Mouse (Mus musculus) heart, postnatal 10 days (tissue): ENCODE measurements around the gene Hoxc10. TPM values are rescaled to one million over a fixed set of nuclear protein-coding genes. Genes with fewer than 3 reads are reported as not detected.

ENCODE experiments used
- DNase-seq, 2 experiments: peaks; one replicate each; pipeline ENCODE4 v3.0.0; 2021
- intact Hi-C: fragments of 180-260 bp; cut with DNase I; formaldehyde crosslinking; loops from one replicate; pipeline ENCODE4 v1.15.1; 2025
- total RNA-seq, 2 experiments: library from RNA; stranded (reverse); gene quantifications; 2 replicates each; pipeline ENCODE4 v1.2.3; 2021

The Hoxc10 gene
- total RNA-seq, 2 experiments from 2014 or later, result not detected

GRCm38 (mm10) chr15:102965003-102965891 lies 1.3 kb upstream of the Hoxc10 start:
- intact Hi-C loops, result no loop called here
- no peak for DNase-seq

GRCm38 (mm10) chr15:102965892-102966775 lies 462 bp upstream of the Hoxc10 start:
- intact Hi-C loops, result no loop called here

GRCm38 (mm10) chr15:102967312-102967510 lies 615 bp downstream of the Hoxc10 start, which contains the start of gene Hoxc5:
Gene Hoxc5 (plus strand): TSS chr15:102967443.
- no peak for DNase-seq
- intact Hi-C loops, result no loop called here

More at GRCm38 (mm10) chr15:102965892-102966775, 462 bp upstream of the Hoxc10 start:
- DNase-seq, result peak; percentile 44 to 72

GRCm38 (mm10) chr15:102967511-102968397 lies 1.2 kb downstream of the Hoxc10 start:
- no peak for DNase-seq
- intact Hi-C loops, result no loop called here

GRCm38 (mm10) chr15:102969296-102969695 lies 2.7 kb downstream of the Hoxc10 start:
- intact Hi-C loops, result no loop called here
- DNase-seq, result no peak

GRCm38 (mm10) chr15:102970740-102971139 lies 4.1 kb downstream of the Hoxc10 start:
- intact Hi-C loops, result loop anchor here (2.0 kb wide), 1 partner anchor 210 kb away; no protein-coding TSS in a partner anchor

GRCm38 (mm10) chr15:102972254-102972653 lies 5.7 kb downstream of the Hoxc10 start:
- DNase-seq, result no peak
- intact Hi-C loops, result no loop called here

More at GRCm38 (mm10) chr15:102970740-102971139, 4.1 kb downstream of the Hoxc10 start:
- no peak for DNase-seq

GRCm38 (mm10) chr15:102972753-102973152 lies 6.2 kb downstream of the Hoxc10 start:
- intact Hi-C loops, result no loop called here
- no peak for DNase-seq

- DNase-seq, result no peak
- intact Hi-C loops, result no loop called here
Observed at GRCm38 (mm10) chr15:102975034-102975433, 8.4 kb downstream of the Hoxc10 start.

- intact Hi-C loops, result no loop called here
- DNase-seq, result no peak
Observed at GRCm38 (mm10) chr15:102975688-102976111, 9.1 kb downstream of the Hoxc10 start.

GRCm38 (mm10) chr15:102976171-102976570 lies 9.6 kb downstream of the Hoxc10 start, which contains the start of gene Hoxc9:
Gene Hoxc9 (plus strand): TSS chr15:102976439.
- DNase-seq, result no peak
- intact Hi-C loops, result no loop called here

- DNase-seq, result no peak
- intact Hi-C loops, result no loop called here
Observed at GRCm38 (mm10) chr15:102976631-102977422, 10.2 kb downstream of the Hoxc10 start.

- DNase-seq, result no peak
- intact Hi-C loops, result no loop called here
Observed at GRCm38 (mm10) chr15:102977423-102977974, 10.9 kb downstream of the Hoxc10 start.

GRCm38 (mm10) chr15:102978615-102979515 lies 12.3 kb downstream of the Hoxc10 start:
- intact Hi-C loops, result no loop called here
- DNase-seq, result no peak

GRCm38 (mm10) chr15:102979936-102980335 lies 13.3 kb downstream of the Hoxc10 start:
- intact Hi-C loops, result loop anchor here (10.0 kb wide), 1 partner anchor 335 kb away; the partner anchor contains the start of gene Gpr84
- no peak for DNase-seq

- no peak for DNase-seq
- intact Hi-C loops, result loop anchor here (10.0 kb wide), 1 partner anchor 334 kb away; the partner anchor contains the start of gene Gpr84
Observed at GRCm38 (mm10) chr15:102980352-102980751, 13.8 kb downstream of the Hoxc10 start.

GRCm38 (mm10) chr15:102980912-102981311 lies 14.3 kb downstream of the Hoxc10 start:
- intact Hi-C loops, result loop anchor here (10.0 kb wide), 1 partner anchor 334 kb away; the partner anchor contains the start of gene Gpr84
- no peak for DNase-seq
